Mouse (Mus musculus) T-helper 2 cell (primary cell): ENCODE measurements around the gene Tomm70a.
"Not testable (repeated sequence)": the region's sequence is repeated elsewhere in the genome, so short reads cannot be mapped to it uniquely, and the experiment has no call there.

ENCODE experiments used
- in situ Hi-C: fragments of 300-600 bp; cut with MboI, MseI; formaldehyde crosslinking; loops from one replicate; pipeline ENCODE4 v1.15.1; 2025; ENCODE audit warnings: high pct_unique_total_duplicates

Tomm70a gene

GRCm38 (mm10) chr16:57144741-57145140, 23.2 kb downstream of the Tomm70a start:
- in situ Hi-C loops = no loop called here

- in situ Hi-C loops = no loop called here
These were observed 29.9 kb downstream of the Tomm70a start for GRCm38 (mm10) chr16:57151437-57151836.

- in situ Hi-C loops = no loop called here
These were observed 34.4 kb downstream of the Tomm70a start for GRCm38 (mm10) chr16:57155899-57156298.

- in situ Hi-C loops = no loop called here
These were observed 35.6 kb downstream of the Tomm70a start for GRCm38 (mm10) chr16:57157076-57157475.

GRCm38 (mm10) chr16:57157728-57158127, 36.2 kb downstream of the Tomm70a start:
- in situ Hi-C loops = no loop called here

- in situ Hi-C loops = no loop called here
These were observed 38.3 kb downstream of the Tomm70a start for GRCm38 (mm10) chr16:57159835-57160234.

- in situ Hi-C loops = no loop called here
These were observed 41.3 kb downstream of the Tomm70a start for GRCm38 (mm10) chr16:57162841-57163240.

- in situ Hi-C loops = no loop called here
These were observed 42.2 kb downstream of the Tomm70a start for GRCm38 (mm10) chr16:57163694-57164093.

- in situ Hi-C loops = loop anchor here (5.0 kb wide), 1 partner anchor 38 kb away; no protein-coding TSS in a partner anchor
These were observed 43.7 kb downstream of the Tomm70a start for GRCm38 (mm10) chr16:57165157-57165556.

GRCm38 (mm10) chr16:57166086-57166485, 44.6 kb downstream of the Tomm70a start:
- in situ Hi-C loops = loop anchor here (5.0 kb wide), 1 partner anchor 39 kb away; no protein-coding TSS in a partner anchor

- in situ Hi-C loops = loop anchor here (5.0 kb wide), 1 partner anchor 40 kb away; no protein-coding TSS in a partner anchor
These were observed 45.4 kb downstream of the Tomm70a start, which contains the start of gene Nit2 for GRCm38 (mm10) chr16:57166611-57167513. Nit2 (minus strand) TSS chr16:57167341.

- in situ Hi-C loops = loop anchor here (5.0 kb wide), 1 partner anchor 40 kb away; no protein-coding TSS in a partner anchor
These were observed 46.0 kb downstream of the Tomm70a start for GRCm38 (mm10) chr16:57167514-57167912.

GRCm38 (mm10) chr16:57168236-57168635, 46.7 kb downstream of the Tomm70a start:
- in situ Hi-C loops = loop anchor here (5.0 kb wide), 1 partner anchor 41 kb away; no protein-coding TSS in a partner anchor

GRCm38 (mm10) chr16:57171161-57171560, 49.7 kb downstream of the Tomm70a start:
- in situ Hi-C loops = no loop called here

GRCm38 (mm10) chr16:57171570-57171969, 50.1 kb downstream of the Tomm70a start:
- in situ Hi-C loops = no loop called here

GRCm38 (mm10) chr16:57174480-57174879, 53.0 kb downstream of the Tomm70a start:
- in situ Hi-C loops = not testable (repeated sequence)

GRCm38 (mm10) chr16:57175751-57176150, 54.2 kb downstream of the Tomm70a start:
- in situ Hi-C loops = no loop called here

- in situ Hi-C loops = no loop called here
These were observed 54.8 kb downstream of the Tomm70a start for GRCm38 (mm10) chr16:57176276-57176675.

- in situ Hi-C loops = no loop called here
These were observed 55.8 kb downstream of the Tomm70a start for GRCm38 (mm10) chr16:57177254-57177653.

GRCm38 (mm10) chr16:57177664-57178063, 56.2 kb downstream of the Tomm70a start:
- in situ Hi-C loops = no loop called here

- in situ Hi-C loops = no loop called here
These were observed 59.7 kb downstream of the Tomm70a start for GRCm38 (mm10) chr16:57181180-57181579.

GRCm38 (mm10) chr16:57182037-57182436, 60.5 kb downstream of the Tomm70a start:
- in situ Hi-C loops = no loop called here

- in situ Hi-C loops = no loop called here
These were observed 65.1 kb downstream of the Tomm70a start for GRCm38 (mm10) chr16:57186618-57187017.
